Mouse (Mus musculus) common myeloid progenitor, adult 5-6 weeks (primary cell): Measurements from ENCODE around the gene Dgkh. TPM values are rescaled to one million over a fixed set of nuclear protein-coding genes. Genes with fewer than 3 reads are reported as not detected.

ENCODE experiments used
- ATAC-seq: replicated peaks from 2 replicates; pipeline ENCODE4 v1.8.0; 2016; ENCODE audit warnings: low read depth, mild to moderate bottlenecking, moderate TSS enrichment, inconsistent platforms; ENCODE audit not compliant: poor library complexity, severe bottlenecking
- total RNA-seq: library from RNA; stranded (forward); fragments of 200-1000, 187-1606 nt; gene quantifications from 2 replicates; pipeline ENCODE4 v1.2.3, GENCODE M21; 2017

The Dgkh gene
- total RNA-seq, 1 experiment from 2014 or later: 0.23 TPM

DNA sequence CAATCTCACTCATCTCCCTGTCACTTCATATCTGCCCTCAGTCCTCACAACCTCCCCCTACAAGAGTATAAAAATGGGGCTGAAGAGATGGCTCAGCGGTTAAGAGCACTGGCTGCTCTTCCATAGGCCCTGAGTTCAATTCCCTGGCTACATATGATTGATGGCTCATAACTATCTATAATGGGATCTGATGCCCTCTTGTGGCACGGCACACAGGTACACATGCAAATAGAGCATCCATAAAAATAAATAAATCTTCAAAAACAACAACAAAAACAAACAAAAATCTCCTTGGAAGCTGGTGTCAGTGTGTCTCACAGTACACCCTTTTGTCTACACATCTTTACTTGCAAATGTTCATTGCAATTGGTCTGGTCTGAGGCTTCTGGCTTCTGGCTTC, 207.5 kb downstream of the Dgkh start:
- no peak for ATAC-seq

DNA sequence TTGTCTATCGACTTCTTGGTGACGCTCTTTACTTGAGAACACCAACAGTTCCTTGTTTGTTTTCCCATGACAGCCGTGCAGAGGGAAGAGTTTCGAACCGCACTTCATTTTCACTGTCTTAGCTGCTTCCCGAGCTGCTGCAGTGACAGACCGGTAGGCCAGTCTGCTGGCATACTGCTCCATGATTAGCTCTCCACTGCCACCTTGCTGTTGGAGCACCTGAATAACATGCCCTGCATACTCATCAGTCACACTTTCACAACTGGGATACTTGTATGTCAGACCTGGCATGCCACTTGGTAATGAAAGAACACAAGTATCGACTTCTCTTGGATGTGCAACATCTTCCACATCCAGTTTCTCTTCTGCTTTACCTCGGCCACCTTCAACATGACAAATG, 221.9 kb downstream of the Dgkh start:
- peak; percentile 66 for ATAC-seq

DNA sequence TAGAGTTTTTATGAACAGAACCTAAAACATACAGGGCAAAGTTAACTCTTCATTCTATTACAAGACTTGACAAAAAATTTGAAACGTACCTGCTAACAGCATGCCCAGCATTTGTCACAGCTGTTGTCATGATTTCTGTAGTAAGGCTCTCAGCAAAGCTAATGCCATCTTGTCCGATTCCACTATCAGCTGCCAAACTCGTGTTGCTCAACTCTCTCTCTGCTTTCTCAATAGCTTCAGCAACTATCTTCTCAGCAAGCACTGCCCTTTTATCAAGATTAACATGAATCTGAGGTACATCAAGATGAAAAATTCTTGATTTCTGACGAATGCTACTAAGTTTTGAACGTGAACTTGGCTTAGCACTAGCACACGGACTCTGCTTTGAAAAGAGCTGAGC, 222.8 kb downstream of the Dgkh start:
- ATAC-seq: no peak

Other genes starting within 250 kb of the Dgkh start
- gene Akap11, start 196.0 kb downstream of the Dgkh start, total RNA-seq: 59.5 and 75.0 TPM in 2 replicates
- 22.3 and 23.5 TPM in 2 replicates for gene Vwa8, start 116.3 kb upstream of the Dgkh start, total RNA-seq